Mouse (Mus musculus): Measurements from ENCODE around the gene Map1lc3b.

Gene Map1lc3b

GRCm38 (mm10) chr8:121590203-121591177, at the start of gene Map1lc3b:
Gene Map1lc3b, plus strand, starts transcription at chr8:121590361.
- no peak for DNase-seq (ENCODE audit: extremely low read depth, low read depth, low spot score)

GRCm38 (mm10) chr8:121541862-121542261, 48.3 kb upstream of the Map1lc3b start:
- DNase-seq (ENCODE audit: extremely low read depth, low read depth, low spot score) = no peak

- DNase-seq (ENCODE audit: extremely low read depth, low read depth, low spot score) = no peak
Observed at GRCm38 (mm10) chr8:121542901-121543300, 47.3 kb upstream of the Map1lc3b start.

- no peak for DNase-seq (ENCODE audit: extremely low read depth, low read depth, low spot score)
Observed at GRCm38 (mm10) chr8:121544276-121544785, 45.8 kb upstream of the Map1lc3b start, which contains the start of gene 1700018B08Rik. Gene 1700018B08Rik, minus strand, starts transcription at chr8:121544320.

- DNase-seq (ENCODE audit: extremely low read depth, low read depth, low spot score) = no peak
Observed at GRCm38 (mm10) chr8:121544936-121545335, 45.2 kb upstream of the Map1lc3b start.

GRCm38 (mm10) chr8:121547132-121547531, 43.0 kb upstream of the Map1lc3b start:
- DNase-seq (ENCODE audit: extremely low read depth, low read depth, low spot score) = no peak

- no peak for DNase-seq (ENCODE audit: extremely low read depth, low read depth, low spot score)
Observed at GRCm38 (mm10) chr8:121550056-121550455, 40.1 kb upstream of the Map1lc3b start.

GRCm38 (mm10) chr8:121551065-121551985, 38.8 kb upstream of the Map1lc3b start:
- no peak for DNase-seq (ENCODE audit: extremely low read depth, low read depth, low spot score)

GRCm38 (mm10) chr8:121552506-121552905, 37.7 kb upstream of the Map1lc3b start:
- no peak for DNase-seq (ENCODE audit: extremely low read depth, low read depth, low spot score)

- no peak for DNase-seq (ENCODE audit: extremely low read depth, low read depth, low spot score)
Observed at GRCm38 (mm10) chr8:121553831-121554475, 36.2 kb upstream of the Map1lc3b start.

- no peak for DNase-seq (ENCODE audit: extremely low read depth, low read depth, low spot score)
Observed at GRCm38 (mm10) chr8:121557746-121558145, 32.4 kb upstream of the Map1lc3b start.

GRCm38 (mm10) chr8:121558538-121558937, 31.6 kb upstream of the Map1lc3b start:
- no peak for DNase-seq (ENCODE audit: extremely low read depth, low read depth, low spot score)

GRCm38 (mm10) chr8:121559801-121560200, 30.4 kb upstream of the Map1lc3b start:
- no peak for DNase-seq (ENCODE audit: extremely low read depth, low read depth, low spot score)

- no peak for DNase-seq (ENCODE audit: extremely low read depth, low read depth, low spot score)
Observed at GRCm38 (mm10) chr8:121560432-121561100, 29.6 kb upstream of the Map1lc3b start.

GRCm38 (mm10) chr8:121561636-121562345, 28.4 kb upstream of the Map1lc3b start:
- no peak for DNase-seq (ENCODE audit: extremely low read depth, low read depth, low spot score)

GRCm38 (mm10) chr8:121562941-121563351, 27.2 kb upstream of the Map1lc3b start:
- DNase-seq (ENCODE audit: extremely low read depth, low read depth, low spot score) = peak; percentile 86

- no peak for DNase-seq (ENCODE audit: extremely low read depth, low read depth, low spot score)
Observed at GRCm38 (mm10) chr8:121563701-121564100, 26.5 kb upstream of the Map1lc3b start.

GRCm38 (mm10) chr8:121568321-121568720, 21.8 kb upstream of the Map1lc3b start:
- DNase-seq (ENCODE audit: extremely low read depth, low read depth, low spot score) = no peak

GRCm38 (mm10) chr8:121570335-121570734, 19.8 kb upstream of the Map1lc3b start:
- DNase-seq (ENCODE audit: extremely low read depth, low read depth, low spot score) = no peak
